Mouse (Mus musculus) myocyte (in vitro differentiated cells): Measurements from ENCODE around the gene Scn1b.

Source experiments
- E2F4 ChIP-seq: IDR thresholded peaks from one replicate; pipeline ENCODE4 v1.6.1; 2011; ENCODE audit warnings: mild to moderate bottlenecking, control low read depth, moderate library complexity; ENCODE audit not compliant: insufficient read depth
- MAX ChIP-seq: IDR thresholded peaks from one replicate; pipeline ENCODE4 v1.6.1; 2011; ENCODE audit warnings: low read depth, mild to moderate bottlenecking, control low read depth
- POLR2A ChIP-seq: IDR thresholded peaks from one replicate; pipeline ENCODE4 v1.6.1; 2011; ENCODE audit warnings: low read depth, mild to moderate bottlenecking, control low read depth, moderate library complexity; ENCODE audit not compliant: insufficient read length
- POLR2AphosphoS2 ChIP-seq: IDR thresholded peaks from one replicate; pipeline ENCODE4 v1.6.1; 2011; ENCODE audit warnings: low read depth, control low read depth; ENCODE audit not compliant: insufficient read length
- REST ChIP-seq: IDR thresholded peaks from one replicate; pipeline ENCODE4 v1.6.1; 2011; ENCODE audit warnings: mild to moderate bottlenecking, control low read depth, moderate library complexity; ENCODE audit not compliant: insufficient read depth, insufficient read length
- TCF12 ChIP-seq: IDR thresholded peaks from one replicate; pipeline ENCODE4 v1.6.1; 2011; ENCODE audit warnings: mild to moderate bottlenecking, control low read depth; ENCODE audit not compliant: poor library complexity, insufficient read depth, severe bottlenecking
- USF1 ChIP-seq: IDR thresholded peaks from one replicate; pipeline ENCODE4 v1.6.1; 2011; ENCODE audit warnings: low read depth, mild to moderate bottlenecking, control low read depth, moderate library complexity

- no peak for TF ChIP-seq TCF12
- TF ChIP-seq E2F4, result no peak
- no peak for TF ChIP-seq POLR2A
- TF ChIP-seq USF1, result no peak
- TF ChIP-seq MAX, result no peak
- TF ChIP-seq POLR2AphosphoS2, result no peak
- no peak for TF ChIP-seq REST
Measured at GRCm38 (mm10) chr7:31172238-31172637, 45.4 kb upstream of the Scn1b start.
